Comparison of ENCODE assay signal across 8 mouse cellular contexts in genomic region chr3:89959435-89959834, GRCm38 (mm10). TPM values are rescaled to one million over a fixed set of nuclear protein-coding genes. Genes with fewer than 3 reads are reported as not detected.
DNase-seq lines count a peak whose midpoint lies in the region; ATAC-seq lines count a peak whose summit lies in the region.

No protein-coding gene starts in this region.

- no peak for DNase-seq in kidney, postnatal 36 days
- DNase-seq in cerebellum, adult 9-10 months: peak; percentile 78
- peak; percentile 48 to 67 for DNase-seq in layer of hippocampus, postnatal 14 days (ENCODE audit: low spot score in 2 of 2)
- peak; percentile 81 for DNase-seq in retina, postnatal 1 day
- no peak for DNase-seq in kidney, adult 11 months
- no peak for DNase-seq in urinary bladder, postnatal 36 days (ENCODE audit: low spot score in 2 of 2)
- no peak for DNase-seq in gastrocnemius, adult 8-10 months (ENCODE audit: low spot score in 2 of 2)

- H3K36me3 ChIP-seq in kidney, embryonic 15.5 days: peaks cover 44% of the 10 kb centered on the region

- peak overlapping the region; percentile 99 for H3K4me3 ChIP-seq in kidney, embryonic 15.5 days (replicated peaks)

- H3K4me2 ChIP-seq in kidney, embryonic 15.5 days: peak overlapping the region; percentile 95; the same call in 1 of the 2 replicates

- ATAC-seq in kidney, embryonic 15.5 days (replicated peaks; ENCODE audit: low FRiP score): no peak

- H3K9me3 ChIP-seq in kidney, embryonic 15.5 days (replicated peaks): no peaks in the 10 kb centered on the region

- no peaks in the 10 kb centered on the region for H3K27me3 ChIP-seq in kidney, embryonic 15.5 days

- H3K27ac ChIP-seq in kidney, embryonic 15.5 days: no peak overlapping the region

- WGBS in kidney, embryonic 15.5 days: 80% methylated on average over 4 of the region's 4 CpGs

- H3K9ac ChIP-seq in kidney, embryonic 15.5 days: no peak overlapping the region

- H3K4me1 ChIP-seq in kidney, embryonic 15.5 days: peaks cover 39% of the 10 kb centered on the region

RNA-seq across cellular contexts. Expression of gene Atp8b2, which starts 3.9 kb away (rescaled TPM):
- 11.9 and 13.2 TPM in 2 replicates for polyA plus RNA-seq in kidney, embryonic 15.5 days (2015; fragmentation: Nextera tagmentation; extraction: Ambion mirVana)
- total RNA-seq in layer of hippocampus, postnatal 14 days (2021): 10 to 100 TPM; 77.3 to 93.0 TPM
- 1 to 10 TPM; 3.3 to 6.0 (median 4.3) TPM for total RNA-seq in gastrocnemius, adult 8-10 months (2022)

RNA-seq across cellular contexts. Expression of gene Hax1, which starts 39.1 kb away (rescaled TPM):
- 174 and 180 TPM in 2 replicates for polyA plus RNA-seq in kidney, embryonic 15.5 days (2015; fragmentation: Nextera tagmentation; extraction: Ambion mirVana)
- 10 to 100 TPM; 67.8 to 71.8 TPM for total RNA-seq in layer of hippocampus, postnatal 14 days (2021)
- total RNA-seq in gastrocnemius, adult 8-10 months (2022): 10 to 100 TPM; 47.1 to 65.2 (median 51.5) TPM

RNA-seq across cellular contexts. Expression of gene Il6ra, which starts 46.4 kb away (rescaled TPM):
- 0.87 and 1.1 TPM in 2 replicates for polyA plus RNA-seq in kidney, embryonic 15.5 days (2015; fragmentation: Nextera tagmentation; extraction: Ambion mirVana)
- total RNA-seq in layer of hippocampus, postnatal 14 days (2021): 1 to 10 TPM; 5.0 to 6.1 TPM
- 10 to 100 TPM in 1 of 4 experiments, 1 to 10 TPM in 3; 1.6 to 11.5 (median 2.8) TPM for total RNA-seq in gastrocnemius, adult 8-10 months (2022)

Comparison
In these comparisons a context has a peak if more than half of its experiments do, and no peak if none do; other contexts are left out.
1. DNase-seq: peak in cerebellum, adult 9-10 months (single experiment), layer of hippocampus, postnatal 14 days (2 of 2) and retina, postnatal 1 day (single experiment); none in kidney, postnatal 36 days (0 of 2), kidney, adult 11 months (single experiment), urinary bladder, postnatal 36 days (0 of 2) and gastrocnemius, adult 8-10 months (0 of 2).
2. RNA of gene Atp8b2, which starts 3.9 kb away (total RNA-seq): 77.3 to 93.0 TPM in layer of hippocampus, postnatal 14 days; 3.3 to 6.0 TPM in gastrocnemius, adult 8-10 months; every median in the first group is over 10 times any median in the second.